Mouse (Mus musculus): ENCODE data around the gene D630003M21Rik.

GRCm38 (mm10) chr2:158238101-158238500 is 9.1 kb upstream of the D630003M21Rik start:
- TF ChIP-seq POLR2A (IDR thresholded peaks at IDR 0.05; ENCODE audit: control insufficient read depth, extremely low read depth, insufficient read depth, low read length, poor library complexity), result no peak
- no peak for TF ChIP-seq CTCF (IDR thresholded peaks at IDR 0.05; ENCODE audit: borderline replicate concordance, control insufficient read depth, extremely low read depth, insufficient read depth, low read length, poor library complexity)

Data from thymus, adult 2 months (tissue).